Mouse (Mus musculus) retina, adult 2 months (tissue): Measurements from ENCODE around the gene Frmd4b.
"Not testable (repeated sequence)": the region's sequence is repeated elsewhere in the genome, so short reads cannot be mapped to it uniquely, and the experiment has no call there.

ENCODE experiments used
- DNase-seq: peaks from one replicate; pipeline ENCODE4 v3.0.0-alpha.2; 2012; ENCODE audit warnings: low read depth, low spot score

Frmd4b gene

DNA sequence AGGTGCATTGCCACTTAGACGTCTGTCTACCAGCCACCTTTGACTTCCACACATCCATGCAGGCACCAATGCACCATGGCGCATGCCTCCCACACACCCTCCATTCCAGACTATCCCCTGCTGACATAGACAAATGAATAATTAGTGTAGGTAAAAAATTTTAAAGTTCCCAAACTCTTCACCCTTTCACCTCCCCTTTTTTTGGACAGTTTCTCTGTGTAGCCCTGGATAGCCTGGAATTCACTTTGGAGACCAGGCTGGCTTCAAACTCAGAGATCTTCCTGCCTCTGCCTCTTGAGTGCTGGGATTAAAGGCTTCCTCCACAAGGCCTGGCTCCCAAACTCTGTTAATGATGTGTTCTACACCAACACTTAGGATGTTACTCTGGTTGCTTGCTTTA is 253.5 kb downstream of the Frmd4b start:
- no peak for DNase-seq

DNA sequence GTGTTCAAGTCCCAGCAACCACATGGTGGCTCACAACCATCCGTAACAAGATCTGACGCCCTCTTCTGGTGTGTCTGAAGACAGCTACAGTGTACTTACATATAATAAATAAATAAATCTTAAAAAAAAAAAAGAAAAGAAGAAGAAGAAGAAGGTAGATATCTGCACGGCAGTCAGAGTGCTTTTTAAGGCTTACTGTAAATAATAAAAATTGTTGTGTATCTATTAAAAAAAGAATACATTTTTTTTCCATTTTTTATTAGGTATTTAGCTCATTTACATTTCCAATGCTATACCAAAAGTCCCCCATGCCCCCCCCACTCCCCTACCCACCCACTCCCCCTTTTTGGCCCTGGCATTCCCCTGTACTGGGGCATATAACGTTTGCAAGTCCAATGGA is 259.7 kb downstream of the Frmd4b start:
- DNase-seq, result not testable (repeated sequence)

DNA sequence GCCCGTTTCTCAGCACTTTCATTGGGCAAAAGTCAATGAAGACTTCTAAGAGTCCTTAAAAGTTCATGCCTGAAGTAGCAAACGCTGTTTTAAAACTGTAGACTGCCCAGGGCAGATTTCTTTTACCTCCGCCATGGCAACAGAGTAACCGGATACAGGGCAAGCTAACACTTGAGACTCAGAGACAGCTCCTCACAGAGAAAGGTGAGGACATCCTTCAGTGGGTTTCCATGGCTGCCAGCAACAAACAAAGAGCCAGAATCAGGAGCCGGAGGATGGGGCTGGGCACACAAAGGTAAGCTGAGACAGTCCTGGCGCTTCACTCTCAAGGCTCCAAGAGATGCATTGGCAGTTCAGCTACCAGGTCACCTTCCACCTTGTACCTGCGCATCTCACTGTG is 260.7 kb downstream of the Frmd4b start:
- no peak for DNase-seq

DNA sequence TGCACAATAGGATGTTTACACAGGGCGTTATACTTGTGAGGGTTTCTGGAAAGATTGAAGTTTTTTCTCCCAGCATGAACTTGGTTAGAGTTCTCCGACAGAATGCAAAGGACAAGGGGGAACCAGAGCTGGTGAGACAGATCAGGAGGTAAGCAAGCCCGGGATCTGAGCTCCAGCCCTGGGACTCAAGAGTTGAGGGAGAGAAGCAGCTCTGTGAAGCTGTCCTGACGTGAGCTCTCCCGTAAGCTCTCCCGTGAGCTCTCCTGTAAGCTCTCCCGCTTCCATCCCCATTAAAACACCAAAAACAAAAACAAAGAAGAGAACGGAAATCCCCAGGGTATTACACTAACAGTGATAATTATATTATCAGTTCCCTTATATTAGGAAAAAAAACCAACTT is 262.2 kb downstream of the Frmd4b start:
- DNase-seq, result no peak

DNA sequence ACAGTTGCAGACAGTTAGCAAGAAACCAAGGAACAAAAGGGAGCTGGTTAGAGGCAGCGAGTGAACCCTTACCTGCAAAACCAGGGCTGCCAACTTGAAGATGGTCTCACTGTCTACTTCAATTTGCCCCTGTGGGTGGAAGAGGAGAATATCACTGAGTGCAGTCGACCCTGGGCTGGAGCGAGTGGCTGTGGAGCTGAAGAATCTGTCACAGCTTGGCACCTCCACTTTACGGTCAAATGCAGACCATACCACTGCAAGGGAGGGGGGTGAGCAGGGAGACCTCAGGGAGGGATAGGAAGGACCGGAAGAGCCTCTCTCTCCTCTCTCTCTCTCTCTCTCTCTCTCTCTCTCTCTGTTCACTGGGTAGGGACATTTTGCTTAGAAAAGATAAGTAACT is 263.4 kb downstream of the Frmd4b start:
- no peak for DNase-seq

DNA sequence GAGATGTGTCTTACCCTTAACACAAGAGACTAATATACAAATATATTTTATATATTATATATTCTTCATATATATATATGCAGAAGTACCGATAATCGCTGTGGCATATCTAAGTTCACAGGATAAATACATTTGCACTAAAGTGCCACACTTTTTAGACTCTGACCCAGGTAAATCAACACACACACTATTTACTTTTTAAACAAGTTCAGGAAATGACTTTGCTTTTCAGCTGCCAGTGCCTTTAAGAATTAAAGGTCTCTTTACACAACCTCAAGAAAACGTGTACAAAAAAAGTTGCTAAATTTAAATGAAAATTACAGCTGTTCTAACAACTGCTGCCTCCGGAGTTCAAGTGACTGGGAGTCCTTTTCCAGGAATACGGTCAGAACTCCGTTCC is 264.0 kb downstream of the Frmd4b start:
- no peak for DNase-seq

DNA sequence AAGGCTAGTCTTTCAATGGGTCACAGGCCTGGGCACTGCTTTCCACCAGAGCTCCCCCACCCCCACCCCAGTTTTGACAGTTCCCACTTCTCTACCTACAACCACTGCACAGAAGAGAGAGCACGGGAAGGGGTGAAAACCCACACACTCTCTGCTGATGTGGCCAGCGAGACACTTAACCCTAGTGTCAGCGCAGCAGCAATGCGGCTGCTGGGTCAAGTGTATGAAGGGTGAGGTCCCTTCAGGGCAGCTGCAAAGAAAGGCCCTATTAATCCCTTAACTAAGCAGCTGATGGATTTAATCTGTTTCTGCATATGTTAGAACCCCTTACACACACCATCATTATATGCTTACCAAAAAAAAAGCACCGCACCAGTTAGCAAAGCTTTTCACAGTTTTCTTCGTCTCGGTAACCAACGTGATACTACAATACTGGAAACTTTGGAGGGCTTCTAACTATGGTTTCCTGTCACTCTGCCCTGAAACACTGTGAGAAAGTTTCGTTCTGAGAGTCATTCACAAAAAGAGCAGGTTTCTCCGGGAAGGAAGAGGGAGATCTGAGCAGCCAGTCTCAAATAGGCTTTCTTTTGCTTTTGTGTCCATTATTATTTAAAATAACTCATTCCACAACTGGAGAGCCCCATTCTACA is 264.7 kb downstream of the Frmd4b start:
- no peak for DNase-seq

DNA sequence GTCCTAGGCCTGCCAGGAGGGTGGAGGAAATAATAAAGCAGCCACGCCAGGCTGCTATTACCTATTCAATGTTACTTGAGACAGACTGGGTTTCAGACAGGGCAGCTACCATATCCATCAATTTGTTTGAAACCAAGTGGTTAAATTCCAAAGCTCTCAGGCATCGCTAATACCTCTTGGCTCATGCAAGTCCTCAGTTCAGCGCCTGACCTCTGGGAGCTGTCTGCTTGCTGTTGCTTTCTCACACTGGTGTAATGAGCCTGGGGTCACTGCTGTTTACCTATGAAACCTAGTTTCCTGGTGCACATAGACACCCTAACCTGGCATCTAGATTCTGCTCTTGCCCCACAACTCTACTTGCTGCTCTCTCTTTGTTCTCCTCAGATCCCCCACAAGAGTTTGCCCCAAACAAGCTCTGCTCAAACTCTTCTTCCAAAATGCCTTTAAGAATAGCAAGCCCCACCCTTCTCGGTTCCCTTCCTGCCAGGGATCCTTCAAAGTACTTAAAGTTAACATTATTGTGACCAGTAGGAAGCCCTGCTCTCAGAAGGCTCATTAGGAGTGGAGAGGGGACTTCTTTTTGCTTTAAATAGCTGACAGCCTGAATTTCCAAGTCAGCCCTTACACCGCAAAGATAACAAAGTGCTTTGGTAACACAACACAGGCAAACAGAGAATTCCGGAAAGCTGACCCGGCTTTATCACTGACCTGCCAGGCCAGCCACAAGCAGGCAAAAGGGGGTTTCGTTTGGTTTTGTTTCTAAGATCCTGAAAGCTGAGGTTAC is 267.8 kb downstream of the Frmd4b start:
- no peak for DNase-seq

DNA sequence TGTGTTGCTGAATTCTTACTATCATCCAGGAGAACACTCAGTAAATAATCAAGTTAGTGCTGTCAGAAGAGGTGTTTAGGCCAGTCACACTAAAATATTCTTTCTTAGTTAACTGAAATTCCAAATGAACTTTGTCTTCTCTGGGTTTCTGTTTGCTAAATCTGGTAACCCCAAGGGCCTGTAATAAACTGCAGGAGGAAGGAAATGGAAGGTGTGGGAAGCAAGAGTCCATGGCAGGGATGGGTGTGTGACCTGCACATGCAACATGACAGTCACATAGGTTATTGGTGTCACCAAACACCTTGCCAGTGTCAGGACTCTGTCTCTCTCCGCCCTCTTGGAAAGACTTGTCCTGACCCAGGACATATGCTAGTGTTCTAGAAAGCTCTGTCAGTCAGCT is 270.4 kb downstream of the Frmd4b start:
- no peak for DNase-seq

DNA sequence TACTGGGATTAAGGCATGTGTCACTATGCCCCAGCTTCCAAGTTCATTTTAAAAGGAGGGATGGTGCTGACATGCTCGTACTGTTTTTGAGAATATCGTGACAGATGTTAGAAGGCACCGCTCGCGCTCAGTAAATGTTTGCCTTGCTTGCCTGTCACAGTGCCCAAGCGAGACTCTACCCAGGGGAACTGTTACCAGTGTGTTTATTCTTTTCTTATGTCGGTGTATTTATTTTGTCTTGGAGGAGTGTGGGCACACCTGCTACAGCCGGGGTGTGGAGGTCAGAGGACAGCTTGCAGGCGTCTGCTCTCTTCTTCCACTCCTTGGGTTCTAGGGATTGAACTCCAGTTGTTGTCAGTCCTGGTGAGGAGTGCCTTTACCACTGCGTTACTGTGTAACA is 270.8 kb downstream of the Frmd4b start:
- no peak for DNase-seq

DNA sequence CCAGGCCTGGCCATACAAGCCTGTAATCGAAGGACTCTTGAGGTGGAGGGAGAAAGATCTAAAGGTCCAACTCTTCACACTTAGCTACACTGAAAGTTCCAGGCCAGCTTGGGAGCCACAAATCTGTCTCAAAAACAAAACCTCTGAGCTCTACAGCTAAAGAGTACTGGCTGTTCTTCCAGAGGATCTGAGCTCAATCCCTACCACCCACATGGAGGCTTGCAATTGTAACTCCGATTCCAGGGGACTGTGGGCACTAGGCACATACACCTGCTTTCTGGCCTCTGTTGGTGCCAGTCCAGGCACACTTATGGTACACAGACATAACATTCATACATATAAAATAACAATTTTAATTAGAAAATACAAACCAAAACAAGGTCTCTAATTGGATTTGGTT is 271.4 kb downstream of the Frmd4b start:
- DNase-seq, result no peak

DNA sequence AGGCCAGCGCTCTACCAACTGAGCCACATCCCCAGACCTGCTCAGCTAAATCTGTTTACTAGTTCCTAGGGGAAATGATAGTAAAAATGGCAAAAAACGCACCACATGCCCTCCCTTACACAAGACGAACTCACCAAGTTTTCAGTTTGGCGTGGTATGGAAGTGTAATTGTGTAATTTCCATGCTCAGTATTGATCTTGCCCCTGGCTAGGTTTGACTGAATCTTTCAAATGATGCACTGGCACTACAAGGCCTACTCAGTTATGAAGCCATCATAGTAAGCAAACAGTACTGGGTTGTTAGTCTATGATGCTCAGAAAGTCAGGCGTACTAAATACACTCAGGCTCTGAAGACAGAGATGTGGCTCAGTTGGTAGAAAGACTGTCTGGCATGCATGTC is 275.2 kb downstream of the Frmd4b start:
- DNase-seq, result no peak

DNA sequence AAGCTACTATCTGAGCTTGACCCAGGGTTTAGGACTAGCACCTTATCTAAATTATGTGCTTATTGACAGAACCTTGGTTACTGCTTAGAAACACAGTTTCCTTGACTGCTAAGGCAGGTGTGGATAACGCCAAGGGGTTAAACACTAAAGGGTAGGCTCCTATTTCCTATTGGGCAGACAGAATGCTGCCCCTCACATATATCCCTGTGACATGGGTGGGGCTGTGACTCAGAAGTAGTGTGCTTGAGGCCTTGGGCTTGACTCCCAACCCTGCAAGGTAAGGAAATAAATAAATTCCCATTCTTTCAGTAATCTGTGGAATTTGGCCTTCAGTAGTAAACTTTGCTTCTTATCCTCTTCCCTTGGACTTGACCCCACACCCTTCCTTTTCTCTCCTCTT is 275.7 kb downstream of the Frmd4b start:
- DNase-seq, result no peak

DNA sequence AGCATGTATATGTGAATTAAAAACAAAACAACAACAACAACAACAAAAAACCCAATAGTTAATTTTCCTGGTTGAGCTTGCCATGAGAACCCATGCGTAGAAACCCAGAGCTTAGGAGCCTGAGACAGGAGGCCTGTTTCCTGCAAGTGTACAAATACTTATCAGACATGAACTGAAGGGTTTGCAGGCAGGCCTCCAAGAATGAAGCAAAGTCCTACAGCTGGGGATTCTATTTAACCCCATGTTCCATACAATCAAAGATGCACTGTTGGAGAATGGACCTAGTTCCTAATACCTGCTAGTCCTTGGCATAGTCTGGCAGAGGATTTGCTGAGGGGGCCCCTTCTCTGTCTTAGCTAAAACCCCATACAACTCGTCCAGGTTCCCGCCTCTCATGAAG is 276.2 kb downstream of the Frmd4b start:
- no peak for DNase-seq

DNA sequence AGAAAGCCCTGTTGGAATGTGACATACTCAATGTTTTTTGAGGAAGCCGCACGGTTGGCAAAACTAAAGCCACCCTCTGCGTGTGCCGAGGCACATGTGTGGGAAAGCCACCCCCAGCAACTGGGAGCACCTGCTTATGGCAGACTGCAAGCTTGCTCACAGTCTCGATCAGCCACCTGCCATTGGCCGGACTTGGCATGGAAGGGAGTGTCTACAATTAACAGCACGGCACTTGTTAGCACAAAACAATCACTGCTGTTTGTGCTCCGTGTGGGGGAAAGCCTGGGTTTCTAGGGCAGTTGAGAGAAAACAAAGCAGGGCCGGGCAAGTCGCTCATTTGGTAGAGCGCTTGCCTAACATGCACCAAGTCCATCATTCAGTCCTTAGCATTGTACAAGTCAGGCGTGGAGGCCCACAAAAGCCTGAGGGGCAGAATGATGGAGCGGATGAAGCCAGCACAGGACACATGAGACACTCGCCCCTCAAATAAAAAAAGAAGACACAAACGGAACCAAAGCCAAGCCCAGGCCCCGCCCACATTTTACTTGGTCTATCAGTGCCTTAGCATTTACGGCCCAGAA is 277.0 kb downstream of the Frmd4b start:
- DNase-seq, result no peak

DNA sequence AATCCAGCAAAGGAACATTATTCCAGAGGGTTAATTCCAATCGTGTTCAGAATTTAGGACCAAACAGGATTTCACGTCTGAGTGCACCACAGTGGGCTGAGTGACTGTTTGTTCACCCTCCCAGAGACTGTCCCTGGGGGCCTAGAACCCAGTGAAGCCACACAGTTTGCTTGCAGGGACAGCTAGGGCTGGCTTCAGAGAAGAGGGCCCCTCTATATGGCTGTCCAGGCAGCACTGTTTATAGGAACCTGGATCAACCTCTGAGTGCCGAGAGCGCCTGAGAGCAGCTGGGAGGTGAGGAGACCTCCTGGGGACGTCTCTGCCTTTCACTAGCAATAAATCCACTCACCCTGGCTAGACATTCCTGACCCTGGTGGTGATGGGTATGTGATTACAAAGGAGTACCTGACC is 278.1 kb downstream of the Frmd4b start:
- no peak for DNase-seq

DNA sequence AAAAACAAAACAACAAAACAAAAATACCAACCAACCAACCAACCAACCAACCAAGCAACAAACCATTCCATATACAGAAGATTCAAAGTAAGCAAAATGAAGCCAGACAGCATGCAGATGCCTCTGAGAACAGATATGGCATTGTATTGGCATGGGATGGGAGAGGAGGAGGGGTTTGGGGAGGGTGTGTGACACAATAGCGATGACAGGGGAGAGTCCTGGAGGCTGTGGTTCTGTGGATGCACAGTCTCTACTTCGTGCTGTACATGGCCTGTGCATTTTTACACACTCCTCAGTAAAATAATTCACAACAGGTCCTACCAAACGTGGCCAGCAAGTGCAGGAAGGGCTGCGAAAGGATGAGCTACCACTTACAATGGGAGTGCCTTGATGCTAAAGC is 278.5 kb downstream of the Frmd4b start:
- no peak for DNase-seq

DNA sequence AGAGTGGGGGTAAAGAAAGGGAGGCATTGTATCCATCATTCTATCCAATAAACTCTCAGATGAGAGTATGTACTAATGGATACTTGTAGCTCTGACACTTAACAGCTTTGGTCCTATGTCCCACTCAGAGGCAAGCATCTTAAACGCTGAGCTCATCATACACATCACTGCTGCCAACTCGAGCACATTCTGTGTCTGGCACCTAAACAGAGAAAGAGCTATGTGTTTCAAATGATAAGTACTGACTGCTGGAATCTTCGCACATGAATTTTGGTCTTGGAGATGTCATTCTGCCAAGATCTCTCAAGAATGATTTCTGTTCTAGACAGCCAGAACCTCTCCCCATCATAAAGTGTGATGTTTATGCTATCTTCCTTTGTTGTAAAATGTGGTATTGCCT is 284.0 kb downstream of the Frmd4b start:
- no peak for DNase-seq

DNA sequence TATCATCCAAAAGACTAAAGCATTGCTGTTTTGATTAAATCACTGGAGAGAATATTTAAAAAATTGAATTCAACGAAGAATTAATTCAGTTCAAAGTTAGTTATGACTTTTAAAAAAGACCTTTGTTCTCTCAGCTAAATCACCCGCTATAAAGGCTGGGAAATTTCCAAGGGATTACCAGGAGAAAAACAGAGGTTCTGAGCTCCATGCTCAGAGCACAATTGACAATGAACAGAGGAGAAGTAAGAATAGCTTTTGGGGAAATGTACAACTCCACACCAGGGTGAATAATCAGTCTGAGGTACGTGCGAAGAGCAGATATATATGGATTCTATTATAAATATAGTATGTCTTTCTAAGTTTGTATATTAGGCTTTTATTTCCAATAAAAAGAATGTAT is 293.4 kb downstream of the Frmd4b start:
- no peak for DNase-seq

DNA sequence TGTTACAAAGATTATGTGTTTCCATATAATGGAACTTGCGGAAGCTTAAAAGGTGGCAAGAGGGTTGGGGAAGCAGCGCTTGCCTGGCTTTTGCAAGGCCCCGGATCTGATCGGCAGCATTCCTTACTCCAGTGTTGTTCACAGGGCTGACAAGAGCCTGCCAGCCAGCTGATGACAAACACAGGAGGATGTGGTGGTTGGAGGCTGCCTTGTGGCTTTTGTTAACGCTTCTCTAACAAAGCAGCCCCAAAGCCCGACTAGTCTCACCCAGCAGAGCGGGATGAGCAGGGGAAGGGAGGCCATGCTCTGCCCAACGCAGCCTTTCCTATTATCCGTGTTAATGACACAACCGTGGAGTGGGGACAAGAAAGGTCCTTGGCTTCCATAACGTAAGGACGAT is 295.2 kb downstream of the Frmd4b start:
- no peak for DNase-seq

DNA sequence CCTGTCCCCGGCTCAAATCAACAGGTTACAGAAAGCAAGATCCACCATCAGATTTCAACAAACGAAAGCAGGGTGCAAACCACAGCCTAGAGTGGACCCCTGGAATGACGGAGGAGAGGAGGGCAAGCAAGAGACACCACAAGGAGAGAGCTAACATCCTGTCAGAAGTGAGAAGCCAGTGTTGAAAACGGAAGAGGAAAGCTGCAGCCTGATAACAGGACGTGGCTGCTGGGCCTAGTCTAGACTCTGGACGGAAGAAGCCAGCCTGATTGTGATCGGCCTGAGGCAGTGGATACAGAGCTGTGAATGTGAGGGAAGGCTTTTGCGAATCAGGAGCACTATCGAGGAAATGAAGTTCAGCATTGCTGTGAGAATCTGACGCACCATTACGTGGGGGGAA is 296.2 kb downstream of the Frmd4b start:
- DNase-seq, result no peak

DNA sequence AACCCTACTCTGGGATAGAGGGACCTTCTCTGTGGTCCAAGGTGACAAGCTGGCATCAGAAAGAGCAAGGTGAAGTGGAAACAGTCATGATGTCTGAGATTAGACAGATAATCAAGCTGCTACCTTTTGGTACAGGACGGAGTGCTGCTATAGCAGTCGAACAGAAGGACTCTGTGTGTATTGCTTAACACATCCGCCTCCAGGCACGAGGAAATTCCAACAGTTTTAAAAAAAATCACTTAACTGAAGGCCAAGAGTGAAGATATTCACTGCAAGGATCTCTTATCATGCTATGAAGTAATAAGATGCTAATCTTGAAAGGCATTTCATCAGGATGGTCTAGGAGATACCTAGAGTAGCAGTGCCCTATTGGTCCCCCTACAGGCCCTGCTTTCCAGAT is 298.3 kb downstream of the Frmd4b start:
- no peak for DNase-seq

DNA sequence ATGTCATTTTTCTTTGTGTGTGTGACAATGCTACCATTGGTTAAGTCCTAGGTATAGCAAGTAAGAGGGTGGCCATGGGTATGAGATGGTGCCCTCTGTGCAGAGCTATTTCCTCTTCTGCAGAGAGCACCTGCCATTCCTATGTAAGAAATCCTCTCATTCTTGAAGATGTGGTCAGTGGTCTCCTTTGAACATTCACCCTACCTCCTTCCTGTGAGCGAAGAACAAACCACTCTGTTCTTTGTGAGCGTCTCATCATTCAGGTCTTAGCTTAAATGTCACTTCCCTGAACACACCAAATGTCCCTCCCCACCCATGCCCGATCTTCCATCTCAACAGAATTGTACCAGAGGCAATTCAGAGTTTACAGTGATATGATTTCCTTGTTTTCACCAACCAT is 299.4 kb downstream of the Frmd4b start:
- no peak for DNase-seq
